Mouse (Mus musculus) brown adipose tissue, adult 24 weeks (tissue): ENCODE data around the gene Atg10. TPM values are rescaled to one million over a fixed set of nuclear protein-coding genes. Genes with fewer than 3 reads are reported as not detected.

Experiments
- H3K27ac ChIP-seq: fragments of 200-500 bp; replicated peaks from 2 replicates; pipeline ENCODE4 v1.5.1; 2012; ENCODE audit warnings: low read depth, mild to moderate bottlenecking, low read length
- H3K4me1 ChIP-seq: fragments of 200-500 bp; 2 replicates; pipeline ENCODE4 v1.6.1; 2012; ENCODE audit warnings: low read length, mixed read lengths; ENCODE audit not compliant: control insufficient read depth, insufficient read depth, insufficient read length
- H3K4me3 ChIP-seq: fragments of 200-500 bp; 2 replicates; pipeline ENCODE4 v1.5.1; 2012; ENCODE audit warnings: low read depth, mild to moderate bottlenecking, low read length, moderate library complexity; ENCODE audit not compliant: insufficient read depth
- polyA plus RNA-seq: library from polyadenylated mRNA; stranded (reverse); fragments of >200 nt; gene quantifications from 2 replicates; pipeline ENCODE4 v1.2.4, GENCODE M21; 2012; ENCODE audit not compliant: missing spikeins, insufficient read depth, insufficient read length

Gene Atg10
- polyA plus RNA-seq, 1 experiment = 41.9 TPM

DNA sequence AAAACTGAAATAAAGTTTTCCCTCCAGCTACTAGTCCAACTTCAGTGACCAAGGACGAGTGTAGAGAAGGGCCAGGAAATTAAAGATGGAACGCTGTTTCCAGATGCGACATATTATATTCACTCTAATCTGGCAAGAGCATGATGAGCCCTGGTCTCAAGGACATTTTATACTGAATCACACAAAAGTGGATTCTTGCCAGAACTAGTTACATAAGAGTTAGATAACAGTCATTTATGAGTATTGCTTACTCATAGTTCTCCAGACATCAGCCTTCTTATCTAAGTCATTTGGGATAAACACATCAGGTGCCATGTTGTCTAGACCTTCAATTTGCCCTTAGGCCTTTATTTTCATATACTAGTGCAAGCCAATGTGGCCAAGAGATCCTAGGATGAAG is 108.9 kb downstream of the Atg10 start:
- no peaks in the 10 kb centered on the region for H3K4me1 ChIP-seq
- H3K4me3 ChIP-seq = no peak overlapping the region
- no peak overlapping the region for H3K27ac ChIP-seq

DNA sequence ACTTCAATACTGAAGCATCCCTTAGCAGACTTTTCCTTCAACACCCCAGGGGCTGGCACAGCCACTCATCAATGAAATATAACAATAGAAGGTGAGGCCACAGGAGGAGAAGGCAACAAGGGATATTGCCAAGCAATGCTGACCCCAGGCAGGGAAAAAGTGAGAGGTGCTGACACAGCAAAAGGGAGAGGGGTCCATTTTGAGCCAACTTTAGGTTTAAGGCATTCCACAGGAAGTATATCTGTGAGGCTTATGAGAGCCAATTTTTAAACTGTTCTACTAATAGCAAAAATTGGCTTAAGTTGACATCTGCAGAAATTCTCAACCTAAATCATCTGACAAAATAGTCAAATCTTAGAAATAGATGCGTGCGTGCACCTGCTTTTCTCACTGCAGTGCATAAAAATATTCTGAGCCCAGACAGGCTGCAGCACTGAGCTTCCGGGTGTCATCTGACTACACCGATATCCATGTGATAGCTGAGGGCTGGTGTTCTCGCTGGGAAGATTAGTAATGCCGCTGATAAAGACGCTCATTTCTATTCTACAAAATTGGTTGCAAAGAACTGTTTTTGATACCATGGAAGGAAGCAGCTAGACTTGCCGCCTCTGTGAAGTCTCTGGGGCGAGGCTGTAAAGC is 116.3 kb downstream of the Atg10 start:
- Histone ChIP-seq H3K4me1 (no peaks in the 10 kb centered on the region), H3K4me3 (no peak overlapping the region), H3K27ac (no peak overlapping the region)

- no peaks in the 10 kb centered on the region for H3K4me1 ChIP-seq
- no peak overlapping the region for H3K27ac ChIP-seq
- no peak overlapping the region for H3K4me3 ChIP-seq
Measured at GRCm38 (mm10) chr13:91102238-91102637, 121.5 kb downstream of the Atg10 start.

DNA sequence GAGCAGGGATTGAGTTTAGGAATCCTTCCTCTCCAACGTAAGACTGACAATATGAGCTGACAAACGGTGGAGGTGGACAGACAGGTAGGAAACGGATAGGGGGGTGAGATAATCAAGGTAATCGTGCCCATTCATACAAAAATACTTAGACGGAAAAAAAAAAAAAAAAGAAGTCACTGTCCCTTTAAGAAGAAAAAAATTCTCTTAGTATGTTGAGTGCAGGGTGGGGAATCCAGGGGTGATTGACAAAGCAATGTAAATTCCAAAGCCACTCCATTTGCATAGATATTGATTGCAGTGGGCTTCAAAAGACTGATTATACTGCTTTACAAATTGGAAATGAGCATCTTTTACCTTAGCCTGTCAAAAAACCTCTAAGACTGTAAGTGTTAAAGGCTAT is 123.4 kb downstream of the Atg10 start:
- H3K4me1 ChIP-seq = no peaks in the 10 kb centered on the region
- no peak overlapping the region for H3K4me3 ChIP-seq
- no peak overlapping the region for H3K27ac ChIP-seq

DNA sequence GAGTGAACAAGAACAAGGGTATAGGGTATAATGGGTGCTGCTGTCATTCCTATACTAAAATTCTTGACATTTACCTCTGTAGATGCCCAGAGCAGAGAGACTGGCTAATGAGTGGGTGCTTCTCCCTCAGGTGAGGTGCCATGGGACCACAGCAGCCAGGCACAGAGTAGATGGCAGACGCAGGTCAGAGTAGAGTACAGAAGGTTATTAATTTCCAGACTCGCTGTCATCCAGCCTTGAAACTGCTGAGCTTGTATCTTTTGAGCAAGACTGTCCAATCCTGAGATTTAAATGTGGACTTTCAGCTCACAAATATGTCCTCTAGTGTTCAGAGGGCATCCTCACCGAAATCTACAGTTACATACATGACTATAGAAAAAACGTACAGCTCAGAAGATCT is 128.9 kb downstream of the Atg10 start:
- Histone ChIP-seq H3K27ac (no peak overlapping the region), H3K4me3 (no peak overlapping the region), H3K4me1 (no peaks in the 10 kb centered on the region)

DNA sequence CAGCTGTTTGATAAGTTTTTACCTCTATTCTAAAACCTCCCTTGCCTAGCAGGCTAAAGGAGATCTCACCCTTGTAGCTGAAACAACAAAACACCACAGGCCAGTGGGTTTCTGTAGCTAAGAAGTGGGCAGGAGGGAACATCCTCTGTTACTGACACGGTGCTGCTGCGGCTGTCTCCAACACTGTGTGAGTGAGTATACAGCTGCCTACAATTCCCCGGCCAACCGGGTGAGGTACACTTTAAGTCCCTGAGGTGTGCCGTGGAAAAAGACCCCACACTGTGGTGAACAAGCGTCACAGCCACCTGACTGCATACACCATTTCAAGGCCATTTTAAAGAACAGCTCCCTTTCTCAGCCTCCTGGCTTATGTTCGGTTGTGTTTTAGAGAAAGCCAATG is 129.6 kb downstream of the Atg10 start:
- Histone ChIP-seq H3K4me1 (no peaks in the 10 kb centered on the region), H3K4me3 (no peak overlapping the region), H3K27ac (no peak overlapping the region)

DNA sequence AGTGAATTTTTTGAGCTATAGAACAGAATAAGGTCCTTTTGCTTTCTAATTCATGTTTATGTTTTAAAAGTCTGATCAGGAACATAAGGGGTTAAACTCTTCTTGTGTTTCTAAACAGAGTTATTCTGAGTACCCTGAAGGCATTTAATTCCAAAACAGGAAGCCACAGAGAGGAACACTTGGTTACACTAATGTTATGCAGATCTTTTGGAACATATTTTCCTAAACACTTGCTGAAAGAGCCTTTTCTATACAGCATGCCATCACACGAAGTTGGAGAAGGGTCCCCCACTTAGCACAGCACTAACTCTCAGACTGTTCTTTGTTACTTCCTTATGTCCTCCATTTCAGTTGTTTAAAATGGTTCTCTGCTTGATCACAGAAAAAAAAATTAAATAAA is 130.2 kb downstream of the Atg10 start:
- Histone ChIP-seq H3K4me3 (no peak overlapping the region), H3K27ac (no peak overlapping the region), H3K4me1 (no peaks in the 10 kb centered on the region)

DNA sequence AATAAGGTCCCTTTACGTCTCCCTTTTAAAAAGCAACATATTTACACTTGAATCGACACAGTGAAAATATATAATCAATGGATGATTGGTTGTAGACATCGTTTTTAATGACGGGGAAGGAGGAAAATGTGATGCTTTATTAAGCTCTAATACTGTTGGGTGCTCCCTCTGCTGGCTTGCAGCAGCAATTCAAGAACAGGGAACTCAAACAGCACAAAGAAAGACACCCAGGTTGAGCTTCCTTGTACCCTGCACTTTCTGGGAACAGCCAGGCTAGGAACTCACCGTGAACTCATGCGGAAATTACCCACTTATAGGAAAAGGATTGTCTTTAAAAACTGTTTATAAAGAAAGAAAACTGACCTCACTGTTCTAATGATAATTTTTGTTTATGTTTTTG is 130.6 kb downstream of the Atg10 start:
- Histone ChIP-seq H3K4me1 (no peaks in the 10 kb centered on the region), H3K4me3 (no peak overlapping the region), H3K27ac (no peak overlapping the region)

- no peak overlapping the region for H3K27ac ChIP-seq
- H3K4me1 ChIP-seq = no peaks in the 10 kb centered on the region
- H3K4me3 ChIP-seq = no peak overlapping the region
Measured at GRCm38 (mm10) chr13:91091731-91092190, 132.0 kb downstream of the Atg10 start.

- Histone ChIP-seq H3K4me3 (no peak overlapping the region), H3K27ac (no peak overlapping the region), H3K4me1 (no peaks in the 10 kb centered on the region)
Measured at GRCm38 (mm10) chr13:91090861-91091730, 132.7 kb downstream of the Atg10 start.

GRCm38 (mm10) chr13:91086361-91086900 is 137.3 kb downstream of the Atg10 start:
- Histone ChIP-seq H3K27ac (no peak overlapping the region), H3K4me3 (no peak overlapping the region), H3K4me1 (no peaks in the 10 kb centered on the region)

GRCm38 (mm10) chr13:91072351-91072750 is 151.4 kb downstream of the Atg10 start:
- Histone ChIP-seq H3K4me1 (no peaks in the 10 kb centered on the region), H3K4me3 (no peak overlapping the region), H3K27ac (no peak overlapping the region)

GRCm38 (mm10) chr13:91060871-91061270 is 162.9 kb downstream of the Atg10 start:
- H3K4me3 ChIP-seq = no peak overlapping the region
- H3K27ac ChIP-seq = no peak overlapping the region
- no peaks in the 10 kb centered on the region for H3K4me1 ChIP-seq

- H3K27ac ChIP-seq = no peak overlapping the region
- no peak overlapping the region for H3K4me3 ChIP-seq
- H3K4me1 ChIP-seq = no peaks in the 10 kb centered on the region
Measured at GRCm38 (mm10) chr13:91048171-91048570, 175.6 kb downstream of the Atg10 start.

DNA sequence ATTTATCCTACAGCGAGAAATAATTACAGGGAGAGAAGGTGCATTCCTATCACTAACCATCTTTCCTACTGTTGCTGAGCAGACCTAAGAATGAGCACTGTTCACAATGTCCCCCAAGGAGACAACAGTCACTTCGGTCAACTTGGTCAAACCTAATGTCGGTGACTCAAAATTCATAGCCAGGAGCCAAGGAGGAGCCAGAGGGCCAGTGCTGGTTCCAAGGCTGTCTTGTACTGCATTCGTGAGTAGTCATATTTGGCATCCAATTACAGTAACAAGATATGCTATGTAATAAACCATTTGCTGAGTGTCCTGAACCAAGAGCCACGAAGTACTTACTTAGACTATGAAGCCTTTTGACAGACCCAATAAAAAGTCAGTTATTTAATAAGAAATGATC is 176.9 kb downstream of the Atg10 start:
- Histone ChIP-seq H3K27ac (no peak overlapping the region), H3K4me1 (no peaks in the 10 kb centered on the region), H3K4me3 (no peak overlapping the region)

DNA sequence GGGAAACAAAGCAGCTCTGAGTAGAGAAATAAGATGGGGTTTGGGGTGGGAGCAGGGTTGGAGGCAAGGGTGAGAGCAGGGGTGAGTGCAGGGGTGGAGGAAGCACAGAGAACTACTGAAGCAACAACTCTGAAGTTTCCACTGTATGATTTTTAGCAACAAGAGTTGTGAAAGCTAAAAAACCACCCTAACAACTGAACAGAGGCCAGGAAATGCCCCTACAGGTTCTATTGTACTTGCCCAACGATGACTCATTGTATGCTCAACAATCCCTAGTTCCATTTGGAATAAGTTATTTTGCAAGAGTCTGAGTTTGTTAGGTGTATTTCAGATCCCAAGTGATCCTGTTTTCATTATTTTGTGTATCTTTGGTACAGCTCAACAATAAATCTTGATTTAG is 182.5 kb downstream of the Atg10 start:
- no peak overlapping the region for H3K27ac ChIP-seq
- no peak overlapping the region for H3K4me3 ChIP-seq
- no peaks in the 10 kb centered on the region for H3K4me1 ChIP-seq
